Mouse (Mus musculus): Measurements from ENCODE around the gene Dennd6b. TPM values are rescaled to one million over a fixed set of nuclear protein-coding genes. Genes with fewer than 3 reads are reported as not detected.
A peak's percentile ranks its signal among the peaks of the same experiment; 100 is the strongest.

The Dennd6b gene
- polyA plus RNA-seq (2015; fragmentation: Nextera tagmentation; extraction: Ambion mirVana): 4.4 and 5.0 TPM in 2 replicates

DNA sequence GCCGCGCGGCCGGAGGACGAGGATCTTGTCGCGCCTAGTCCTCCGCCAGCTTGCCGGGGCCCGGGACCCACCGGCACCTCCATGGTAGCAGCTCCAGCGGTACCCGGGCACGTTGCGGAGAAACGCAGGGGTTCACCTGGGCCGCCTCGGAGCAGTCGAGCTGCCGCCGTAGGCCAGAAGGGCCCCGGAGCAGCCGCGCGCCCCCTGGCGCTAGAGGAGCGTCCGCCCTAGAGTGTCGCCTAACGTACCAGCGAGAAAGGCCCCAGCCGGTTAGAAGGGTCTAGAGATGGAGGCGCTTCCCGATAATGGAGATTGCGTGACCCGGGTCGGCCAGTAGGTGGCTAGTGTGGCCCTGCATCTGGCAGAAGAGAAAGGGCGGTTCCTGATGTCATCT, at the start of gene Dennd6b:
Gene Dennd6b (minus strand): TSS at position 184 of the 394 bp plus-strand sequence.
- peak within 1 kb of the TSS; percentile 99 for H3K27ac ChIP-seq (ENCODE audit: low read length)
- H3K9ac ChIP-seq (replicated peaks; ENCODE audit: low read depth): peak within 1 kb of the TSS; percentile 93
- peak within 1 kb of the TSS; percentile 66 for H3K4me2 ChIP-seq (replicated peaks; ENCODE audit: low read depth, low read length)
- no peaks in the 10 kb centered on the region for H3K4me1 ChIP-seq (ENCODE audit: insufficient read depth, low read depth, low read length)
- no peaks in the 10 kb centered on the region for H3K27me3 ChIP-seq (replicated peaks; ENCODE audit: insufficient read depth, low read length)
- ATAC-seq (peak; percentile 98), DNase-seq (ENCODE audit: low spot score) (peak; percentile 98)
- H3K4me3 ChIP-seq (ENCODE audit: low read depth, low read length): peak within 1 kb of the TSS; percentile 98
- no peaks in the 10 kb centered on the region for H3K36me3 ChIP-seq (ENCODE audit: insufficient read depth, low read length)
- no peaks in the 10 kb centered on the region for H3K9me3 ChIP-seq (ENCODE audit: low read length)
- peak; percentile 94 for TF ChIP-seq CTCF (IDR thresholded peaks at IDR 0.05)
- no peak for TF ChIP-seq EP300 (IDR thresholded peaks at IDR 0.05)
- under 1% methylated on average over 34 of the region's 38 CpGs for WGBS

DNA sequence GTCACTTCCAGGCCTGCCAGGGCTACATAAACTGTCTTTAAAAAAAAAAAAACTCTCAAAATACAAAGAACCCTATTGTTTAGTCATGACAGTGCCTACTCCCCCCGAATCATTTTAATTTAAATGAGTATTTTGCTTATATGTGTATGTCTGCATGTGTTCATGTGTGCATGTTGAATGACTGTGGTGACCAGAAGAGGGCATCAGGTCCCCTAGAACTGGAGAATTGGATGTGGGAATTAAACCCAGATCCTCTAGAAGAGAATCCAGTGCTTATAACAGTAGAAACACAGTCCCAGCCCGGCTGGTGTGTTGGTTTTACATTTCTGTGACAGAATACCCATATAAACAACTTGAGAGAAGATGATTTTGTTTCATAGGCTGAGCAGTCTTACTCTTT, 44.7 kb upstream of the Dennd6b start:
- ATAC-seq (no peak), DNase-seq (ENCODE audit: low spot score) (peak; percentile 8)
- peaks cover 10% of the 10 kb centered on the region; the same call in 1 of the 2 replicates for H3K36me3 ChIP-seq (ENCODE audit: insufficient read depth, low read length)
- H3K27ac ChIP-seq (ENCODE audit: low read length): no peak overlapping the region
- no peaks in the 10 kb centered on the region for H3K9me3 ChIP-seq (ENCODE audit: low read length)
- H3K4me3 ChIP-seq (ENCODE audit: low read depth, low read length): no peak overlapping the region
- no peaks in the 10 kb centered on the region for H3K27me3 ChIP-seq (replicated peaks; ENCODE audit: insufficient read depth, low read length)
- H3K4me1 ChIP-seq (ENCODE audit: insufficient read depth, low read depth, low read length): no peaks in the 10 kb centered on the region
- no peak overlapping the region for H3K9ac ChIP-seq (replicated peaks; ENCODE audit: low read depth)
- 64% methylated on average over 2 of the region's 2 CpGs for WGBS
- H3K4me2 ChIP-seq (replicated peaks; ENCODE audit: low read depth, low read length): no peak overlapping the region
- TF ChIP-seq CTCF (IDR thresholded peaks at IDR 0.05) (peak; percentile 37; the same call in 1 of the 2 replicates), EP300 (IDR thresholded peaks at IDR 0.05) (no peak)

GRCm38 (mm10) chr15:89239751-89240392, 43.6 kb upstream of the Dennd6b start:
- DNase-seq (ENCODE audit: low spot score) (no peak), ATAC-seq (no peak)
- no peak overlapping the region for H3K4me3 ChIP-seq (ENCODE audit: low read depth, low read length)
- H3K27ac ChIP-seq (ENCODE audit: low read length): no peak overlapping the region
- H3K9me3 ChIP-seq (ENCODE audit: low read length): no peaks in the 10 kb centered on the region
- WGBS: 41% methylated on average over 3 of the region's 3 CpGs
- no peaks in the 10 kb centered on the region for H3K4me1 ChIP-seq (ENCODE audit: insufficient read depth, low read depth, low read length)
- peaks cover 10% of the 10 kb centered on the region; the same call in 1 of the 2 replicates for H3K36me3 ChIP-seq (ENCODE audit: insufficient read depth, low read length)
- no peak overlapping the region for H3K4me2 ChIP-seq (replicated peaks; ENCODE audit: low read depth, low read length)
- TF ChIP-seq EP300 (IDR thresholded peaks at IDR 0.05) (no peak), CTCF (IDR thresholded peaks at IDR 0.05) (no peak)
- no peaks in the 10 kb centered on the region for H3K27me3 ChIP-seq (replicated peaks; ENCODE audit: insufficient read depth, low read length)
- H3K9ac ChIP-seq (replicated peaks; ENCODE audit: low read depth): no peak overlapping the region

DNA sequence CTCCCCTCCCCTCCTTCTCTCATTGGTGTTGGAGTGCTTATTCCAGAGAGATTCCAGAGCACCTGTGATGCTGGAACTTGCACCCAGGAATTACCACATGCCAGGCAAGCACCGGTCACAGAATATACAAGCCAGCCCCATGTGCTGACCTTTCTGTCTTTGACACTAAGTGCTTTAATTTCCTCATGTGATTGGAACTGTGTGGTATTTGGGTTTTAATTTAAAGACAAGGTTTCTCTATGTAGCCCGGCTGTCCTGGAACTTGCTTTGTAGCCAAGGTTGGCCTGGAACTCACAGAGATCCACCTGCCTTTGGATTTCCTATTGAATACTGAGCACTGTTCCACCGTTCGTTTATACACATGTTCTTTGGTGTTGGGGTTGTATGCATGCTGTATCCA, 37.8 kb upstream of the Dennd6b start:
- Histone ChIP-seq H3K27ac (ENCODE audit: low read length) (no peak overlapping the region), H3K9me3 (ENCODE audit: low read length) (no peaks in the 10 kb centered on the region), H3K4me3 (ENCODE audit: low read depth, low read length) (no peak overlapping the region), H3K27me3 (replicated peaks; ENCODE audit: insufficient read depth, low read length) (no peaks in the 10 kb centered on the region), H3K9ac (replicated peaks; ENCODE audit: low read depth) (no peak overlapping the region), H3K4me1 (ENCODE audit: insufficient read depth, low read depth, low read length) (no peaks in the 10 kb centered on the region), H3K36me3 (ENCODE audit: insufficient read depth, low read length) (no peaks in the 10 kb centered on the region), H3K4me2 (replicated peaks; ENCODE audit: low read depth, low read length) (no peak overlapping the region)
- TF ChIP-seq EP300 (IDR thresholded peaks at IDR 0.05) (no peak), CTCF (IDR thresholded peaks at IDR 0.05) (no peak)
- DNase-seq (ENCODE audit: low spot score) (peak; percentile 13), ATAC-seq (no peak)
- WGBS: 87% methylated on average over 4 of the region's 4 CpGs

DNA sequence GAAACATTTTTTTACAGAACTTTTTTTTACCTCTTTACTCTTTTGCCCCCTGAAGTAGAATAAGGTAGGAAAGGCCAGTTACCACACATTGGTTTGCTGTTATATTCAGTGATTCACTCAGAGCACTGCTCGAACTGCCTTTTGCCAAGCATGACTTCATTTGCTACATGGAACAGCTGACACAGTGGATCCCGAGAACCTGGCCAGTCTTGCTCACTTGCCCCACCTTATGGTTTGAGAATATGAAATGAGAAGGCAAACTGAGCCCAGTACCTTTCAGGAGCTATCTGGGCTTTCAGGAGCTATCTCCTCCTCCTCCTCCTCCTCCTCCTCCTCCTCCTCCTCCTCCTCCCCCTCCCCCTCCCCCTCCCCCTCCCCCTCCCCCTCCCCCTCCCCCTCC, 37.3 kb upstream of the Dennd6b start:
- ATAC-seq (no peak), DNase-seq (ENCODE audit: low spot score) (peak; percentile 39)
- Histone ChIP-seq H3K27me3 (replicated peaks; ENCODE audit: insufficient read depth, low read length) (no peaks in the 10 kb centered on the region), H3K4me1 (ENCODE audit: insufficient read depth, low read depth, low read length) (no peaks in the 10 kb centered on the region), H3K36me3 (ENCODE audit: insufficient read depth, low read length) (no peaks in the 10 kb centered on the region), H3K27ac (ENCODE audit: low read length) (no peak overlapping the region), H3K4me3 (ENCODE audit: low read depth, low read length) (no peak overlapping the region), H3K9ac (replicated peaks; ENCODE audit: low read depth) (no peak overlapping the region), H3K4me2 (replicated peaks; ENCODE audit: low read depth, low read length) (no peak overlapping the region), H3K9me3 (ENCODE audit: low read length) (no peaks in the 10 kb centered on the region)
- TF ChIP-seq CTCF (IDR thresholded peaks at IDR 0.05) (peak; percentile 49), EP300 (IDR thresholded peaks at IDR 0.05) (no peak)
- 34% methylated on average over 2 of the region's 2 CpGs for WGBS

GRCm38 (mm10) chr15:89215611-89216233, 19.4 kb upstream of the Dennd6b start:
- WGBS: 85% methylated on average over 2 of the region's 2 CpGs
- no peak for TF ChIP-seq CTCF (IDR thresholded peaks at IDR 0.05)
- Histone ChIP-seq H3K9me3 (ENCODE audit: low read length) (no peaks in the 10 kb centered on the region), H3K4me2 (replicated peaks; ENCODE audit: low read depth, low read length) (no peak overlapping the region), H3K27me3 (replicated peaks; ENCODE audit: insufficient read depth, low read length) (no peaks in the 10 kb centered on the region), H3K4me3 (ENCODE audit: low read depth, low read length) (no peak overlapping the region), H3K9ac (replicated peaks; ENCODE audit: low read depth) (no peak overlapping the region), H3K36me3 (ENCODE audit: insufficient read depth, low read length) (no peaks in the 10 kb centered on the region), H3K27ac (ENCODE audit: low read length) (no peak overlapping the region), H3K4me1 (ENCODE audit: insufficient read depth, low read depth, low read length) (peaks cover 4% of the 10 kb centered on the region; the same call in 1 of the 2 replicates)
- ATAC-seq (no peak), DNase-seq (ENCODE audit: low spot score) (no peak)

Data from lung, postnatal 0 days (tissue).